Mouse (Mus musculus): Measurements from ENCODE around the gene Tmod2. TPM values are rescaled to one million over a fixed set of nuclear protein-coding genes. Genes with fewer than 3 reads are reported as not detected.
"Not testable (repeated sequence)": the region's sequence is repeated elsewhere in the genome, so short reads cannot be mapped to it uniquely, and the experiment has no call there.

The Tmod2 gene
- total RNA-seq (2014; rRNA removed) (0.09 and 0.13 TPM in 2 replicates), polyA plus RNA-seq (2012; rRNA removed) (not detected in 2 replicates)

DNA sequence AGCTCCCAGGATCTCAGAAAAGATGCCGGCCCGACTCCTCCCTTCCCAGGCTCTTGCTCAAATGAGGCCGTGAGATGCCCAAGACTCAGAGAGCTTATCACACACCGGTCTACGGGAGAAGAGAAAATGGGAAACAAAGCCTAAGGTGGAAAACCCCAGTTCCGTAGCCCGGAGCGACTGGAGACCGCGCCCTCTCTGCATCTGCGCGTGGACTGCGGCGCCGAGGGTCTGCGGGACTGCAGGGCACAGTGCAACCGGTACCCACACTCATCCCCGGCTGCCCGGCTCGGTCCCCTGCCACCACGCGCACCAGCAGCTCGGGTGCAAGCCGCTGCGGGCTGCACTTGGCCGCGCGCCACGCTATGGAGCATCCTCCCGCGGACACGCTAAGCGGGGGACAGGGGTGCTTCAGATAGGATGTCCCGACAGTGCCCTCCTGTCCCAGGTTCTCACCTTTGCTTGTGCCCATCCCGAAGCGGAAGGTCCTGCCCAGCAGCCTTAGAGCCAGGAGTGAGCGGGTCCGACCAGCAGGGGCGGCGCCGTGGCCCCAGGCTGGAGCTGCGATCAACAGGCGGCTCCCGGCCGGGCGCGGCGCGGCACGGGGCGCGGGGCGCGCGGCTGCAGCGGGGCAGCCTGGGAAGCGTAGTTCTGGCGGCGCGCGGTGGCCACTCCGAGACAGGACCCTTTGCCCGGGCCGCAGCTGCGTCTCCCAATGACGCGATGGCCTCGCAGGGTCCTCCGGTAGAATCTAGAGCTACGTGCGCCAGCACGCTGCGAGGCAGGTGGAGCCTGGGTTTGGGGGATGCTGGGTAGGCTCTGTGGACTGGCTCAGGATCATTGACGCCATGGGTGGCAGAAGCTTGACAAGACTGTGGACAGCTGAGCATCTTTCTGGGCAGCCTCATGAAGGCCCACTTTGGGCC, at the start of gene Tmod2:
Gene Tmod2 (minus strand): TSS at position 755 of the 923 bp plus-strand sequence.
- Histone ChIP-seq H3K36me3 (ENCODE audit: control insufficient read depth, insufficient read depth, low read length) (no peaks in the 10 kb centered on the region), H3K4me3 (ENCODE audit: insufficient read depth, low read depth, low read length) (peak within 1 kb of the TSS; percentile 54; the same call in 1 of the 2 replicates), H3K27me3 (ENCODE audit: control insufficient read depth, insufficient read depth, low read length) (peaks cover 14% of the 10 kb centered on the region), H3K4me1 (ENCODE audit: control insufficient read depth, insufficient read depth, low read length) (no peaks in the 10 kb centered on the region), H3K79me2 (ENCODE audit: control insufficient read depth, insufficient read depth, low read length) (no peaks in the 10 kb centered on the region), H3K9ac (ENCODE audit: low read depth, low read length) (no peak within 1 kb of the TSS; the same call in 1 of the 2 replicates), H3K27ac (replicated peaks; ENCODE audit: insufficient read depth, low read depth, low read length) (no peak within 1 kb of the TSS)
- TF ChIP-seq POLR2A (IDR thresholded peaks at IDR 0.05; ENCODE audit: extremely low read depth, insufficient read depth, low read length) = no peak
- no peak for TF ChIP-seq CTCF (IDR thresholded peaks at IDR 0.05; ENCODE audit: low read depth, low read length)
- 3% methylated on average over 74 of the region's 74 CpGs for WGBS
- DNase-seq (ENCODE audit: extremely low read depth, low read depth, low spot score) = no peak

DNA sequence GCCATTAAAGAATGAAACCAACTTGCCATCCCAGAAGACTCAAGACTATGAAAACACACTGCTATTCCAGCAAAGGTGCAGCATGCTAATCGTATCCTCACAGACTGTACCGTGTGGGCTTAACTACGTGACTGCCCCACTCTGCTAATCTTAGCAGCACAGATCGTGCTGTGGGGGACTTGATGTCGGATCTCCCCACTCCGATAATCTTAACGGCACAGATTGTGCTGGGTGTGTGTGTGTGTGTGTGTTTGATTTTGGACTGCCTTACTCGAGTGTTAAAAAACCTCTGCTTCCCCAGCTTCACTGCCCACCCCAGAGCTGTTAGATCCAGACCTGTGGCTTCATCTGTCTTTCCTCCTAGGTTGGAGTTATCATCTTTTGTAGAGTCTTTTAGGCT, 49.8 kb upstream of the Tmod2 start:
- Histone ChIP-seq H3K79me2 (ENCODE audit: control insufficient read depth, insufficient read depth, low read length) (no peaks in the 10 kb centered on the region), H3K4me3 (ENCODE audit: insufficient read depth, low read depth, low read length) (no peak overlapping the region), H3K9ac (ENCODE audit: low read depth, low read length) (no peak overlapping the region), H3K27ac (replicated peaks; ENCODE audit: insufficient read depth, low read depth, low read length) (no peak overlapping the region), H3K4me1 (ENCODE audit: control insufficient read depth, insufficient read depth, low read length) (no peaks in the 10 kb centered on the region), H3K36me3 (ENCODE audit: control insufficient read depth, insufficient read depth, low read length) (no peaks in the 10 kb centered on the region), H3K27me3 (ENCODE audit: control insufficient read depth, insufficient read depth, low read length) (no peaks in the 10 kb centered on the region)
- WGBS = 85% methylated on average over 8 of the region's 8 CpGs
- no peak for DNase-seq (ENCODE audit: extremely low read depth, low read depth, low spot score)
- TF ChIP-seq POLR2A (IDR thresholded peaks at IDR 0.05; ENCODE audit: extremely low read depth, insufficient read depth, low read length) (no peak), CTCF (IDR thresholded peaks at IDR 0.05; ENCODE audit: low read depth, low read length) (no peak)

DNA sequence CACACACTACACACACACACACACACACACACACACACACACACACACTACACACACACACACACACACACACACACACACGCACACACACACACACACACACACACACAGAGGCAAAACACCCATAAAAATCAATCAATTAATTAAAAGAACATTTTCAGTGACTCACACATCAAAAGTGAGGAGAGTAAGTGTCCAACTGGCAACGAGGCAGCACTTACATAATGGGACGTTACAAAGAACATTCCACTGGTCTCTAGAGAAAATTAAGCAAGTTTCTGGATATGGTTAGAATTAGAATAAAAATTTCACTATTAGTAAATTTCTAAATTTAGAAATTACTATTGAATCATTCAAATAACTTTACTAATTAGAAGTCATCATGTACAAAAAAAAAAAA, 45.3 kb upstream of the Tmod2 start:
- H3K4me3 ChIP-seq (ENCODE audit: insufficient read depth, low read depth, low read length); H3K36me3 ChIP-seq (ENCODE audit: control insufficient read depth, insufficient read depth, low read length); H3K27ac ChIP-seq (replicated peaks; ENCODE audit: insufficient read depth, low read depth, low read length); H3K9ac ChIP-seq (ENCODE audit: low read depth, low read length); DNase-seq (ENCODE audit: extremely low read depth, low read depth, low spot score); H3K27me3 ChIP-seq (ENCODE audit: control insufficient read depth, insufficient read depth, low read length); H3K79me2 ChIP-seq (ENCODE audit: control insufficient read depth, insufficient read depth, low read length); H3K4me1 ChIP-seq (ENCODE audit: control insufficient read depth, insufficient read depth, low read length): not testable (repeated sequence)
- WGBS = 94% methylated on average over 3 of the region's 3 CpGs

DNA sequence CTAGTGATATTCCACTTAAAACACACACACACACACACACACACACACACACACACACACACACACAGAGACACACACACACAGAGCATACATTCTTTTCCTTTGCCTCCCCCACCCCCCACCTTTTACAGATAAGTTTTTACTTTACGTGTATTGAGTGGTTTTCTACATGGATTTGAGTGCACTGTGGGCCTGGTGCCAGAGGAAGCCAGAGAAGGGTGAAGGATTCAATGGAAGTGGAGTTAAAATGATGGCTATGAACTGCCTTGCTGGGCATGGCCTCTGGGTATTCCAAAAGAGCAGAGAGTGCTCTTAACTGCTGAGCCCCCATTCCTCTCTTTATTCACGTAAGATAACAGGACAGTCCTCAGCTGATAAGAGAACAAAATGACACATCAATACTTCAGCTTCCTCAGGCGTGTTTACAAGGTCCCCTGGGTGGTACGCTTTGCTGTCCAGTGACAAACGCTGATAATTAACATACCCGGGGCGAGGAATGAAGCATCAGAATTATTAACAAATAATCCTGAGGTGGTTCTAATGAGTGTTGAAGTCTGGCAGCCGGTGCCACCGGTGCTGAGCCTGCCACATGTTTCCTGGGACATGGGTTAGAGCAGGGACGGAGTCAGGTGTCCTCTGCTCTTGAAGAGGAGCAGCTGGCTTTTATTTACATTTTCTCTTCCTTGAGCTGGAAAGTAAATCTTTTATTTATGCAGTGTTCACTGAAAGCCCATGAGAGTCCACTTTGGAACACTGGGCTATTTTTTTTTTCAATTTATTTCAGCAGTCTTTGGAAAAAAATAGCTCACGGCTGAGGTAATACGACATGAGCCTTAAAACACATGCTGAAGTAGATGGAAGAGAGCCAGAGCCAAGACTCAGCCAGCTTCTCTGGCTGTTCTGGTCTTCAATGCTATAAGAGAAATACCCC, 43.1 kb upstream of the Tmod2 start:
- DNase-seq (ENCODE audit: extremely low read depth, low read depth, low spot score) = no peak
- H3K4me3 ChIP-seq (ENCODE audit: insufficient read depth, low read depth, low read length) = no peak overlapping the region
- WGBS = 45% methylated on average over 12 of the region's 12 CpGs
- H3K9ac ChIP-seq (ENCODE audit: low read depth, low read length) = no peak overlapping the region
- no peaks in the 10 kb centered on the region for H3K27me3 ChIP-seq (ENCODE audit: control insufficient read depth, insufficient read depth, low read length)
- H3K79me2 ChIP-seq (ENCODE audit: control insufficient read depth, insufficient read depth, low read length) = no peaks in the 10 kb centered on the region
- H3K27ac ChIP-seq (replicated peaks; ENCODE audit: insufficient read depth, low read depth, low read length) = no peak overlapping the region
- TF ChIP-seq CTCF (IDR thresholded peaks at IDR 0.05; ENCODE audit: low read depth, low read length) (no peak), POLR2A (IDR thresholded peaks at IDR 0.05; ENCODE audit: extremely low read depth, insufficient read depth, low read length) (no peak)
- H3K36me3 ChIP-seq (ENCODE audit: control insufficient read depth, insufficient read depth, low read length) = no peaks in the 10 kb centered on the region
- H3K4me1 ChIP-seq (ENCODE audit: control insufficient read depth, insufficient read depth, low read length) = no peaks in the 10 kb centered on the region

DNA sequence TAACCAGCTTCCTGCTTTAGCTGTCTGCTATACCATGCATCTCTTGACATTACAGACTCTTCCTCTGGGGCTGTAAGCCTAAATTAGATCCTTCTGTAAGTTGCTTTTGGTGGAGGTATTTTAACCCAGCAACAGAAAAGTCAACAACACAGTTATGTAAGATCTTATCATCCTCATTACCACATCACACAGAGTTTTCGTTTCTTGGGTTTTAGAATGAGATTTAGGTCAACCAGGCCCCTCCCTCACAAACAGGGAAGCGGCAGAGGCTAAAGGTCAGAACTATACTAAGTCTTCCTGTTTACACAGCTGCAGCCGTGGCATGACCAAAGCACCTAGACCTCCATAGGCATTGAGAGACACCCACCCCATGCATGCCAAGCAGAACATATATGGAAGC, 34.3 kb upstream of the Tmod2 start:
- H3K27ac ChIP-seq (replicated peaks; ENCODE audit: insufficient read depth, low read depth, low read length) = no peak overlapping the region
- no peaks in the 10 kb centered on the region for H3K4me1 ChIP-seq (ENCODE audit: control insufficient read depth, insufficient read depth, low read length)
- no peaks in the 10 kb centered on the region for H3K27me3 ChIP-seq (ENCODE audit: control insufficient read depth, insufficient read depth, low read length)
- 14% methylated on average over 3 of the region's 3 CpGs for WGBS
- no peaks in the 10 kb centered on the region for H3K79me2 ChIP-seq (ENCODE audit: control insufficient read depth, insufficient read depth, low read length)
- no peak for TF ChIP-seq CTCF (IDR thresholded peaks at IDR 0.05; ENCODE audit: low read depth, low read length)
- TF ChIP-seq POLR2A (IDR thresholded peaks at IDR 0.05; ENCODE audit: extremely low read depth, insufficient read depth, low read length) = no peak
- DNase-seq (ENCODE audit: extremely low read depth, low read depth, low spot score) = no peak
- no peak overlapping the region for H3K9ac ChIP-seq (ENCODE audit: low read depth, low read length)
- no peak overlapping the region for H3K4me3 ChIP-seq (ENCODE audit: insufficient read depth, low read depth, low read length)
- H3K36me3 ChIP-seq (ENCODE audit: control insufficient read depth, insufficient read depth, low read length) = no peaks in the 10 kb centered on the region
